Mouse (Mus musculus): ENCODE results near the gene Samd4. TPM values are rescaled to one million over a fixed set of nuclear protein-coding genes. Genes with fewer than 3 reads are reported as not detected.

Gene Samd4
- total and polyA plus RNA-seq, 2 experiments from 2014 or later: 5.1 to 16.0 TPM

- Histone ChIP-seq H3K4me3 (ENCODE audit: low read depth, low read length) (no peak overlapping the region), H3K9me3 (ENCODE audit: low read length) (no peaks in the 10 kb centered on the region), H3K4me1 (ENCODE audit: insufficient read depth, low read length) (no peaks in the 10 kb centered on the region), H3K4me2 (ENCODE audit: low read depth, low read length, poor library complexity, severe bottlenecking) (no peak overlapping the region), H3K9ac (replicated peaks; ENCODE audit: low read length, poor library complexity, severe bottlenecking) (no peak overlapping the region), H3K27me3 (ENCODE audit: insufficient read depth, low read length) (no peaks in the 10 kb centered on the region), H3K36me3 (ENCODE audit: insufficient read depth, low read length) (no peaks in the 10 kb centered on the region), H3K27ac (ENCODE audit: low read depth, low read length) (no peak overlapping the region)
- TF ChIP-seq CTCF (IDR thresholded peaks at IDR 0.05): no peak
- no peak for ATAC-seq (ENCODE audit: low FRiP score)
- 90% methylated on average over 2 of the region's 2 CpGs for WGBS
- DNase-seq (ENCODE audit: low spot score): no peak
These were observed 89.1 kb downstream of the Samd4 start for GRCm38 (mm10) chr14:46971802-46972201.

GRCm38 (mm10) chr14:46974874-46975273 is 92.2 kb downstream of the Samd4 start:
- H3K36me3 ChIP-seq (ENCODE audit: insufficient read depth, low read length): no peaks in the 10 kb centered on the region
- 42% methylated on average over 9 of the region's 9 CpGs for WGBS
- DNase-seq (ENCODE audit: low spot score) (no peak), ATAC-seq (ENCODE audit: low FRiP score) (no peak)
- H3K4me2 ChIP-seq (ENCODE audit: low read depth, low read length, poor library complexity, severe bottlenecking): no peak overlapping the region
- TF ChIP-seq CTCF (IDR thresholded peaks at IDR 0.05): no peak
- H3K27me3 ChIP-seq (ENCODE audit: insufficient read depth, low read length): no peaks in the 10 kb centered on the region
- H3K27ac ChIP-seq (ENCODE audit: low read depth, low read length): no peak overlapping the region
- H3K4me3 ChIP-seq (ENCODE audit: low read depth, low read length): no peak overlapping the region
- no peak overlapping the region for H3K9ac ChIP-seq (replicated peaks; ENCODE audit: low read length, poor library complexity, severe bottlenecking)
- H3K4me1 ChIP-seq (ENCODE audit: insufficient read depth, low read length): no peaks in the 10 kb centered on the region
- H3K9me3 ChIP-seq (ENCODE audit: low read length): no peaks in the 10 kb centered on the region

- H3K9ac ChIP-seq (replicated peaks; ENCODE audit: low read length, poor library complexity, severe bottlenecking): no peak overlapping the region
- H3K4me3 ChIP-seq (ENCODE audit: low read depth, low read length): no peak overlapping the region
- H3K36me3 ChIP-seq (ENCODE audit: insufficient read depth, low read length): no peaks in the 10 kb centered on the region
- ATAC-seq (ENCODE audit: low FRiP score): no peak
- H3K9me3 ChIP-seq (ENCODE audit: low read length): no peaks in the 10 kb centered on the region
- no peaks in the 10 kb centered on the region for H3K27me3 ChIP-seq (ENCODE audit: insufficient read depth, low read length)
- no peak for DNase-seq (ENCODE audit: low spot score)
- H3K4me2 ChIP-seq (ENCODE audit: low read depth, low read length, poor library complexity, severe bottlenecking): no peak overlapping the region
- H3K4me1 ChIP-seq (ENCODE audit: insufficient read depth, low read length): no peaks in the 10 kb centered on the region
- TF ChIP-seq CTCF (IDR thresholded peaks at IDR 0.05): no peak
- WGBS: 82% methylated on average over 4 of the region's 4 CpGs
- no peak overlapping the region for H3K27ac ChIP-seq (ENCODE audit: low read depth, low read length)
These were observed 93.3 kb downstream of the Samd4 start for GRCm38 (mm10) chr14:46975969-46976368.

- H3K9me3 ChIP-seq (ENCODE audit: low read length): no peaks in the 10 kb centered on the region
- WGBS: 87% methylated on average over 11 of the region's 11 CpGs
- H3K9ac ChIP-seq (replicated peaks; ENCODE audit: low read length, poor library complexity, severe bottlenecking): no peak overlapping the region
- H3K4me1 ChIP-seq (ENCODE audit: insufficient read depth, low read length): no peaks in the 10 kb centered on the region
- no peak overlapping the region for H3K4me3 ChIP-seq (ENCODE audit: low read depth, low read length)
- H3K27me3 ChIP-seq (ENCODE audit: insufficient read depth, low read length): no peaks in the 10 kb centered on the region
- no peak overlapping the region for H3K4me2 ChIP-seq (ENCODE audit: low read depth, low read length, poor library complexity, severe bottlenecking)
- H3K36me3 ChIP-seq (ENCODE audit: insufficient read depth, low read length): no peaks in the 10 kb centered on the region
- no peak for DNase-seq (ENCODE audit: low spot score)
- no peak for TF ChIP-seq CTCF (IDR thresholded peaks at IDR 0.05)
- no peak for ATAC-seq (ENCODE audit: low FRiP score)
- H3K27ac ChIP-seq (ENCODE audit: low read depth, low read length): no peak overlapping the region
These were observed 94.1 kb downstream of the Samd4 start for GRCm38 (mm10) chr14:46976712-46977111.

GRCm38 (mm10) chr14:46977660-46978059 is 95.0 kb downstream of the Samd4 start:
- Histone ChIP-seq H3K4me1 (ENCODE audit: insufficient read depth, low read length) (no peaks in the 10 kb centered on the region), H3K27me3 (ENCODE audit: insufficient read depth, low read length) (no peaks in the 10 kb centered on the region), H3K4me3 (ENCODE audit: low read depth, low read length) (no peak overlapping the region), H3K9me3 (ENCODE audit: low read length) (no peaks in the 10 kb centered on the region), H3K4me2 (ENCODE audit: low read depth, low read length, poor library complexity, severe bottlenecking) (no peak overlapping the region), H3K9ac (replicated peaks; ENCODE audit: low read length, poor library complexity, severe bottlenecking) (no peak overlapping the region), H3K36me3 (ENCODE audit: insufficient read depth, low read length) (no peaks in the 10 kb centered on the region), H3K27ac (ENCODE audit: low read depth, low read length) (no peak overlapping the region)
- no peak for TF ChIP-seq CTCF (IDR thresholded peaks at IDR 0.05)
- WGBS: 63% methylated on average over 10 of the region's 10 CpGs
- DNase-seq (ENCODE audit: low spot score): no peak
- no peak for ATAC-seq (ENCODE audit: low FRiP score)

- 87% methylated on average over 5 of the region's 5 CpGs for WGBS
- H3K9me3 ChIP-seq (ENCODE audit: low read length): no peaks in the 10 kb centered on the region
- no peaks in the 10 kb centered on the region for H3K36me3 ChIP-seq (ENCODE audit: insufficient read depth, low read length)
- H3K9ac ChIP-seq (replicated peaks; ENCODE audit: low read length, poor library complexity, severe bottlenecking): no peak overlapping the region
- DNase-seq (ENCODE audit: low spot score) (no peak), ATAC-seq (ENCODE audit: low FRiP score) (no peak)
- H3K4me1 ChIP-seq (ENCODE audit: insufficient read depth, low read length): no peaks in the 10 kb centered on the region
- no peak overlapping the region for H3K4me2 ChIP-seq (ENCODE audit: low read depth, low read length, poor library complexity, severe bottlenecking)
- no peaks in the 10 kb centered on the region for H3K27me3 ChIP-seq (ENCODE audit: insufficient read depth, low read length)
- no peak overlapping the region for H3K4me3 ChIP-seq (ENCODE audit: low read depth, low read length)
- TF ChIP-seq CTCF (IDR thresholded peaks at IDR 0.05): no peak
- no peak overlapping the region for H3K27ac ChIP-seq (ENCODE audit: low read depth, low read length)
These were observed 96.5 kb downstream of the Samd4 start for GRCm38 (mm10) chr14:46979172-46979571.

Data from midbrain, postnatal 0 days (tissue).